Mouse (Mus musculus) heart, adult 11 months (tissue): ENCODE data around the gene Tpsb2.

Source experiments
- DNase-seq: peaks from one replicate; pipeline ENCODE4 v3.0.0; 2022

The Tpsb2 gene

DNA sequence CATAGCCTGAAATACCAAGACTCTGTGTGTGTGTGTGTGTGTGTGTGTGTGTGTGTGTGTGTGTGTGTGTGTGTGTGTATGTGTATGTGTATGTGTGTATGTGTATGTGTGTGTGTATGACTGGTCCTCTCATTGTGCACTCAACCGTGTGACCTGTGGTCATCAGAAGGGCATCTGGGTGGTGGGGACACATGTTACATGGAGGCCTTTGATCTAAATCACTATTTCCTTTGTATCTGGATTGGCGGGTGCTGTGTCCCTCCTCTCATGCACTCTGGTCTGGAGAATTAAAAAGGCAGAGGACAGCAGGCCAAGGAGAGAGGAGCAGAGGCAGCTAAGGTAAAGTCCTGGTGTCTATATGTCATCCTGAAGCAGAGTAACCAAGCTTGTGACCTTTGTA, at the start of gene Tpsb2:
TSS of gene Tpsb2 (plus strand) at position 301 of the 400 bp plus-strand sequence.
- DNase-seq = no peak

DNA sequence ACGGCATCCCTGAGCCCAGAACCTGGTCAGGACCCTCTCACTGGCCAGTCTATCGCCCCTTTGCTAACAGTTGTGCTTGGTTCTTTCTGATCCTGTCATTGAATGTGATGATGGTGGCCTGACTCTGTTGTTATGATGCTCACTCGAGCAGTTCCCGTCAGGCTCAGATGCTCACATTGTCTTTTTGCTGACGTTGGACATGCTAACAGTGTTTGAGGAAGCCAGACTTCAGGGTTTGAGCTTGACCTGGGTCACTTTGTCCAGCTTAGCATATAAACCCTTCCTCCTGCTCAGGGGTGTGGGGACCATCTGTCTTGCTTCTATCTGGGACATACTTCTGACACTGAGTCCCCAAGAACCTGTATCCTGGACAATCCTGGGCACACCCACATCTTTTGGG, 47.8 kb upstream of the Tpsb2 start, which contains the start of gene Prss29:
TSS of gene Prss29 (plus strand) at position 301 of the 400 bp plus-strand sequence.
- no peak for DNase-seq

DNA sequence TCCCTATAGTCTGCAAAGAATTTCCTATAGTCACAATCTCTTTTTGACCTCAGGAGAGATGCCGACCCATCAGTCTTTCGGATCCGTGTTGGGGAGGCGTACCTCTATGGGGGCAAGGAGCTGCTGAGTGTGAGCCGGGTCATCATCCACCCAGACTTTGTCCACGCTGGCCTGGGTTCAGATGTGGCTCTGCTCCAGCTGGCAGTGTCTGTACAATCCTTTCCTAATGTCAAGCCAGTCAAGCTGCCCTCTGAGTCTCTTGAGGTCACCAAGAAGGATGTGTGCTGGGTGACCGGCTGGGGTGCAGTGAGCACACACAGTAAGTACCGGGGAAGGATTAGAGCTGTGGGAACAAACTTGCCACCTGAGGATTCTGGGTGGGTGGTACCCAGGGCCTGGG, 45.3 kb upstream of the Tpsb2 start:
- no peak for DNase-seq

GRCm38 (mm10) chr17:25322930-25323329, 43.2 kb upstream of the Tpsb2 start:
- DNase-seq = no peak

GRCm38 (mm10) chr17:25332321-25332720, 33.8 kb upstream of the Tpsb2 start:
- peak; percentile 61 for DNase-seq

DNA sequence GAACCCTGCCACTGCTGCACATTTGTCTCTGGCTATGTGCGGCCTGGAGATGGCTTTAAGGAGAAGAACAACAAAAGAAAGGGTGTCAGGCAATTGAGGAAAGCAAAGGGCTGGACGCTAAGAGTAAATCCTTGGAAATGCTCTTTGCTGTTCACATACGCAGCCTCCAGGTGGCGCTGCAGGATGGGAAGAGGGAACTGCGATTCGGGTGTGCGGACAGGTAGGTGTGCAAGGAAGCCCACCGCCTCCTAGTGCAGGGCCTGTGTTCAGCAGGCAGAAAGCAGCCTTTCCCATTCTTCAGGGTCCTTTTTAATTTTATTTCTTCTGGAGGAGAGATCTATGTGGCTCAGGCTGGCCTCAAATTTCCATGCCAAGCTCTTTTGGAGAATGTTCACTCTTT, 32.2 kb upstream of the Tpsb2 start:
- DNase-seq = peak; percentile 77

DNA sequence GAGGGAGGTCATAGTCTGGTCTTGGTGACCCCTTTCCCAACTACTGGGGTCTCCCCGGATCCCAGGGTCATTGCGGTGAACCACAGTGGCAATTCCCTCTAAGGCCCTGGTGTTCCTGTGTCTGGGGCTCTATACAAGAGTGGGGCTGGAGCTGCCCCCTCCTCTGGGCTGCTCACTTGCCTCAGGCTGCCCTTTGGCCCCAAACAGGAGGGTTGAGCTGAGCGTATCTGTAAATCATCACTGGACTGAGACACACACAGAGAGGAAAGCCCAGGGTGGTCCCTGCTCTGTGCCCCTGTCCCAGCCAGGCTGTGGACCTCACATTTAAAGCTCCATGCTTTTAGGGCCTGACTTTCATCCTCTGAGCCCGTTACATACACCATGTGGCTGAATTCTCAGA, 27.9 kb upstream of the Tpsb2 start:
- peak; percentile 70 for DNase-seq

GRCm38 (mm10) chr17:25340003-25340402, 26.1 kb upstream of the Tpsb2 start:
- no peak for DNase-seq

DNA sequence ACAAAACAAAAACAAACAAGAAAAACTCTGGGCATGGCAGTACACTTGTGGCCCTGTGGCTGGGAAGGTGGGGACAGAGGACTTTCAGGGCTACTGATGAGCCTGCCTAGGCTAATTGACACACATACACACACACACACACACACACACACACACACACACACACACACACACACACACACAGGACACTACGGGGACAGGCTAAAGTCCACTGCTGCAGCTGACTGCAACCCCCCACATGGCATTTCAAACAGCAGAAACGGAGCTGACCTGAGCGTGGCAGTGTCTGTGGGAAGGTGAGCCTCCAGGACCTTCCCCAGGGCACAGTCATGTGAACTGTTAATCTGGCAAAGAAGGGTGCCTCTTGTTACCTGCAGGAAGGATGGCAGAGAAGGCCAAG, 24.6 kb upstream of the Tpsb2 start:
- no peak for DNase-seq

GRCm38 (mm10) chr17:25345462-25345861, 20.6 kb upstream of the Tpsb2 start, which contains the start of gene Tpsab1:
TSS of gene Tpsab1 (minus strand) at chr17:25345562.
- no peak for DNase-seq

DNA sequence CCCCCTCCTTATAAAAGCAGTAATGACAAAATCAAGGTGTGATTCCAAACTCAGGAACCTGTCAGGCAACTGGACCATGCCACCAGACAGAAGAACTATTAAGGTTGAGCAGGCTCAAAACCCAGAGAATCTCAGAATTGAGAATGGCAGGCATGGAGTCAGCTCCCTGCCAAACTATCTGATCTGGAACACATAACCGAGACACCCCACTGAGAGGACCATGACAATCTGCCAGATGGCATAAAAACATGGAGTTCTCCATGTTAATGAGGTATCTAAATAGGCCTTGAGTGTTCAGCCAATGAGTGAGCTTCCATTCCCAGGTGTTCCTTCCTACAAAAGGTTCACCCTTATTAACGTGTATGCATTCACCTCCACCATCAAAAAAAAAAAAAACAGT, 4.8 kb upstream of the Tpsb2 start:
- DNase-seq = no peak

DNA sequence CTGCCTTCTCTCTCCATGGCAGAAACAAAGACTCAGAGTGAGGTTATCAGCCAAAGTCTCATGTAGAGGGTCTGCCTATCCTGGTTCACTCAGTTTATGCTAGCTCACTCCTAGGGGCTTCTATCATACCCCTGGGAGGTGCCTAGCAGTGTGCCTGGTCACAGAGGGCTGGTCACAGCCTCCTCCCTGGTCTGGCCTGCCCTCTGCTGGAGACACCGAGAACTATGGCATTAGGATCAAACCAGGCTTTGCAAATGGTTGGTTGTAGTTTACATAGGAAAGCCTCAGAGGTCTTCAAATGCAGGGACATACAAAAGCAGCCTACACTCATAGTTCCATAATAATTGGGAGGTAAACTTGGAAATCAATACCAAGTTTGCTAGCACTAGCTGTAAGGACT, 2.4 kb upstream of the Tpsb2 start:
- DNase-seq = no peak

DNA sequence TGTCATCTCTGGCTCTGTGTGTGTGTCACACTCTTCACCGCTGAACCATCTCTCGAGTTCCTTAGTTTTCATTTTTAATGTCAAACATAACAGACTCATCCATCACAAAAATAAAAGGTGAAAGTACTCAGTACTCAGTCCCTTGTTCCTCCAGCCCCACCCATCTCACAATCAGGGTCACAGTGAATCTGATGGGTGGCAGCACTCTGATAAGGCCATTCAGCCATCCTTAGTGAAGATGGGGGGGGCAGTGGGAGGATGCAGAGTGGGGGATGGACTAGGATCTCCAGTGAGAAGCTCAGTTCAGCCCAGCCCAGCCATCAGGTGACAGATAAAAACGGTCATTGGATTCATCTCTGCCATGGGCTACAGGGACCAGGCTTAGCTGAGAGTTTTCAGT, 2.9 kb downstream of the Tpsb2 start, which contains the start of gene Tpsg1:
TSS of gene Tpsg1 (plus strand) at position 301 of the 400 bp plus-strand sequence.
- DNase-seq = no peak

- DNase-seq = no peak
Measured at GRCm38 (mm10) chr17:25372491-25372890, 6.4 kb downstream of the Tpsb2 start.

GRCm38 (mm10) chr17:25374011-25374410, 7.9 kb downstream of the Tpsb2 start:
- no peak for DNase-seq

DNA sequence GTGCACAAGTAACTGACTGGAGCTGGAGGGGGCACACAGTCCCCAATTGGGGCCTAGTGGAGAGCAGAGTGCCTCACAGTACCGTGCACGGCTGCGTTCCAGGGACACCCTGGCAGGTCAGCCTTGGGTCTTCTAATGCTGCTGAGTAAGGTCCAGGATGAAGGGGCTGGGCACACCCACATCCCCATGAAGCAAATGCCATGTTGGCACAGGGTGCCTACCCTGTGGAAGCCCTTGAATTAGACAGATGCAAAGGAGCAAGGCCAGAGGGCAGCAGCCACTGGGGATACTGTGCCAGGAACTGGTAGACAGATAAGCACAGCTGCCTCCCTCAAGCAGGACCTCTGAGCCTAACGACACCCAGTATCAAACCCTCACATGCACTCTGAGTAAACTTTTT, 28.4 kb downstream of the Tpsb2 start:
- no peak for DNase-seq

GRCm38 (mm10) chr17:25397804-25398519, 31.9 kb downstream of the Tpsb2 start:
- DNase-seq = peak; percentile 93

DNA sequence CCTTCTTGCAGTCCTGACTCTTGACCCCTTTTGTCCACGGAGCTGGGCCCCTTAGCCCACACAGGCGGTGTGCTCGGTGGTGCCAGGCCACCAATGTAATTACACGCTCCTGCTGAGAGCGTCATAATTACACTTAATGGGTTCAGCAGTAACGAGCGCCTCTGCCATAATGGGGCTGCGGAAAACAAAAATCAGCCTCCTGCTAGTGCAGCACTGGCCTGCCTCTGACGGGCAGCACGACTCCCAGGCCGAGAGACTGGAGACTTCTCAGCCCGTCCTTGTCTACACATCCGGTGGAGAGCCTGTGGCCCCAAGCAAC, 32.4 kb downstream of the Tpsb2 start:
- no peak for DNase-seq

GRCm38 (mm10) chr17:25400443-25400842, 34.3 kb downstream of the Tpsb2 start:
- DNase-seq = no peak

GRCm38 (mm10) chr17:25401491-25401890, 35.4 kb downstream of the Tpsb2 start:
- DNase-seq = no peak

DNA sequence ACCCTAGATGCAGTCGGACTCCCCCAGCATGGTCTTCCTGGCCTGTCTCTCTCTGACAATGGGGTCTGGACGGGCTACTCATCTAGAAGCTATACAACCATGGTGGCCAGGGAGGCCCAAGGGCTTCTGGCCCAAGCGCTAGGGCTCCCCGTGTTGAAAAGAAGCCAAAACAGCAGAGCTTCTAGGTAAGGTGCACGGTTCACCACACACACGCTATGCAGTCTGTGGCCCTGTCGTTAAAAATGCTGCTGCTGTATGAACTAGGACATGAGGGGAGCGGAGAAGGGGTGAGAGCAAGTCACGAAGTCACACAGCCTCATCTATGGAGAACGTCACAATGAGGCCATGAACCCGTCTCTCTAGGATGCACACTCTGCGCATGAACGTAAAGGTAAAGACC, 36.1 kb downstream of the Tpsb2 start:
- DNase-seq = no peak

DNA sequence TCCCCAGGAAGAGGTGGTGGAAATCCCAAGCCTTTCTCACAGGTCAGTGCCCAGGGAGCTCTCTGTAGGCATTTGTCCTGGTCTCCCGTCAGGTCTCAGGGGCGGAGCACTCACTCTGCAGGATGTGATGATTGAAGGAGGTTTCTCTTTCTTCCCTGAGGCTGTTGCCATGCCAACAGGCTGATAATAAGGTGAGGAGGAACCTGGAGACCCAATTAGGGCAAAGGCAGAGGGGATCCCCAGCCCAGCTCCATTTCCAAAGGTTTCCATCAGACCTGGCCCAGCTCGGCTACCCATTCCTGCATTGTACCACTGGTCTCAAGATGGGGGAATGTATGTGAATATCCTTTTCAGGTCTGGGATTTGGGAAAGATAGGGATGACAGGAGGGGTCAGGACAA, 38.1 kb downstream of the Tpsb2 start:
- DNase-seq = no peak

GRCm38 (mm10) chr17:25405224-25405895, 39.3 kb downstream of the Tpsb2 start:
- peak; percentile 93 for DNase-seq

GRCm38 (mm10) chr17:25406011-25406441, 39.9 kb downstream of the Tpsb2 start:
- peak; percentile 94 for DNase-seq

DNA sequence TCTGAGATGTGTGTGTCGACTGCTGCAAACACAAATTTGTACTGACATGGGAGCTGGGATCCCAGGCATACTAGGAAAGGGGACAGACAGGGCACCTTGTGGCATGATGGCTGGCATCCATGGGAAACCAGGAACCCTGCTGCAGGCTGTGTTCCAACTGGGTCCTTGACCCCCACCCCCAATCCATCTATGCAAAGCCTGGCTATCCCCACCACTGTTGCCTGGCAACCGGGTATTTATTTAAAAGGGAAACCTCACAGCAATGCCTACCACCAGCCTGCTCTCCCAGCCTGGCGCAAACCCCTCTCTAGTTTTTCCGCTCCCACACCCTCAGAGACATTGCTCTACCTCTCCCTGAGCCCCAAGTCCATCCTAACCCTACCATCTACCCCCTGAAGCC, 41.2 kb downstream of the Tpsb2 start:
- no peak for DNase-seq
